Mouse (Mus musculus): ENCODE measurements around the gene Cacna2d2. TPM values are rescaled to one million over a fixed set of nuclear protein-coding genes. Genes with fewer than 3 reads are reported as not detected.
A peak's percentile ranks its signal among the peaks of the same experiment; 100 is the strongest.

Cacna2d2 gene
- polyA plus RNA-seq, 1 experiment from 2014 or later: 0.60 TPM

- H3K4me2 ChIP-seq (ENCODE audit: low read depth, low read length): no peak overlapping the region
- no peak overlapping the region for H3K27ac ChIP-seq (ENCODE audit: low read length)
- 82% methylated on average over 10 of the region's 10 CpGs for WGBS
- H3K4me1 ChIP-seq (replicated peaks; ENCODE audit: control insufficient read depth, insufficient read depth, low read length): peaks cover 43% of the 10 kb centered on the region
- no peaks in the 10 kb centered on the region for H3K9me3 ChIP-seq (ENCODE audit: control insufficient read depth, low read length)
- no peak overlapping the region for H3K9ac ChIP-seq (ENCODE audit: low read length)
- no peaks in the 10 kb centered on the region for H3K27me3 ChIP-seq (ENCODE audit: control insufficient read depth, insufficient read depth, low read depth, low read length)
- no peak for ATAC-seq (ENCODE audit: low read depth)
- no peak overlapping the region for H3K4me3 ChIP-seq (ENCODE audit: low read length)
- H3K36me3 ChIP-seq (ENCODE audit: control insufficient read depth, insufficient read depth, low read length): peaks cover 10% of the 10 kb centered on the region; the same call in 1 of the 2 replicates
These were observed 149.4 kb downstream of the Cacna2d2 start for GRCm38 (mm10) chr9:107548820-107549219.

DNA sequence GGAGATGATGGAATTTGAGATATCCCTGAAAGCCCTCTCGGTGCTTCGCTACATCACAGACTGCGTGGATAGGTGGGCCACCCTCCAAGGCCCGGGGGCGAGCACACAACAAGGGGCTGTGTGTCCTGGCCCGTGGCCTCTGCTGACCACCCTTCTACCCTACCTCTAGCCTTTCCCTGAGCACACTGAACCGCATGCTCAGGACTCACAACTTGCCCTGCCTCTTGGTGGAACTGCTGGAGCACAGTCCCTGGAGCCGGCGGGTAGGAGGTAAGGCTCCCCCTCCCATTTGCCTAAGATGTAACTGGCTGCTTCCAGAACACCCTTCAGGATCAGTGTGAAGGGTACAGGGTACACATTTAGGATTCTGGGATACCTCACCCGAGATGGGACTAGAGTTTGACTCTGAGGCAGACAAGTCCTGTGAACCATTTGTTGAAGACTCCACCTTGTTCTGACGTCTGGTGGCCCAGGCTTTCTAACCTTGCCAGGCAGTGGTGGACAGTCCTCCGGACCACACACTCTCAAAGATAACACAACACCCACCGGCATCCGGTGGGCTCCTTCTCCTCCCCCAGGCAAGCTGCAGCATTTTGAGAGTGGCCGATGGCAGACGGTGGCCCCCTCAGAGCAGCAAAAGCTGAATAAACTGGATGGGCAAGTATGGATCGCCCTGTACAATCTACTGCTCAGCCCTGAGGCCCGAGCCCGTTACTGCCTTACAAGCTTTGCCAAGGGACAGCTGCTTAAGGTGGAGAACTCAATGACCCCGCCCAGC, 150.1 kb downstream of the Cacna2d2 start:
- no peaks in the 10 kb centered on the region for H3K9me3 ChIP-seq (ENCODE audit: control insufficient read depth, low read length)
- H3K27ac ChIP-seq (ENCODE audit: low read length): no peak overlapping the region
- peaks cover 44% of the 10 kb centered on the region for H3K4me1 ChIP-seq (replicated peaks; ENCODE audit: control insufficient read depth, insufficient read depth, low read length)
- no peak for ATAC-seq (ENCODE audit: low read depth)
- no peak overlapping the region for H3K4me3 ChIP-seq (ENCODE audit: low read length)
- H3K36me3 ChIP-seq (ENCODE audit: control insufficient read depth, insufficient read depth, low read length): peaks cover 4% of the 10 kb centered on the region; the same call in 1 of the 2 replicates
- no peak overlapping the region for H3K4me2 ChIP-seq (ENCODE audit: low read depth, low read length)
- H3K27me3 ChIP-seq (ENCODE audit: control insufficient read depth, insufficient read depth, low read depth, low read length): no peaks in the 10 kb centered on the region
- WGBS: 73% methylated on average over 20 of the region's 20 CpGs
- H3K9ac ChIP-seq (ENCODE audit: low read length): no peak overlapping the region

GRCm38 (mm10) chr9:107550491-107551116, 151.2 kb downstream of the Cacna2d2 start:
- H3K4me3 ChIP-seq (ENCODE audit: low read length): peak overlapping the region; percentile 54
- peak overlapping the region; percentile 73 for H3K9ac ChIP-seq (ENCODE audit: low read length)
- H3K4me1 ChIP-seq (replicated peaks; ENCODE audit: control insufficient read depth, insufficient read depth, low read length): peaks cover 45% of the 10 kb centered on the region
- peak overlapping the region; percentile 91 for H3K4me2 ChIP-seq (ENCODE audit: low read depth, low read length)
- 29% methylated on average over 23 of the region's 23 CpGs for WGBS
- no peaks in the 10 kb centered on the region for H3K36me3 ChIP-seq (ENCODE audit: control insufficient read depth, insufficient read depth, low read length)
- no peaks in the 10 kb centered on the region for H3K9me3 ChIP-seq (ENCODE audit: control insufficient read depth, low read length)
- ATAC-seq (ENCODE audit: low read depth): no peak
- H3K27me3 ChIP-seq (ENCODE audit: control insufficient read depth, insufficient read depth, low read depth, low read length): no peaks in the 10 kb centered on the region
- H3K27ac ChIP-seq (ENCODE audit: low read length): peak overlapping the region; percentile 18; the same call in 1 of the 2 replicates

DNA sequence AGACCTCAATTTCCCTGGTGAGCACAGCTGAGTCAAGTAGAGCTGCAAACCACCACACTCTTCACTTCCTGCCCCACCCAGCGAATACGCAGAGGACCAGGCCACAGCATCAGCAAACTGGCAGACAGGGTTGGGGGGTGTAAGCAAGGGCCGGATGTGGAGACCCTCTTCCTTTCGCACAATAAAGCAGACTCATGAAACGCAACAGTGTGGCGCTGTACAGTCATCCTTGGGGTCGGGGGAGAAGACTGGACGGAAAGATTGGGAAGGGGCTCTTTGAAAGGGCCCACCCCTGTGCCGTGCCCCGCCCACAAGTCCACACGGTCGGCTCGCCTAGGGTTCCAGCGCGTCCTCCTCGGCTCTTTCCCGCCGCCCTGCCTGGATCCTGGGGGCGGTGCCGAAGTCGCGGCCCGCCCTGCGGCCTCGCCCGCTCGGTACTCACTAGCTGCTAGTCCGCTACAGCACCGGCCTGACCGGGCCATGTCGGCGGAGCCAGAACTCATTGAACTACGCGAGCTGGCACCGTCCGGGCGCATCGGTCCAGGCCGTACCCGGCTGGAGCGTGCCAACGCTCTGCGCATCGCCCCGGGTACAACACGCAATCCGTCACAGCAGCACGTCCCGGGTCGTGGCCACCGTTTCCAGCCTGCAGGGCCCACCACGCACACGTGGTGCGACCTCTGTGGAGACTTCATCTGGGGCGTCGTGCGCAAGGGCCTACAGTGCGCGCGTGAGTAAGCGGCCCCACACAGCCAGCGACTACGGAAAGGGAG, 151.9 kb downstream of the Cacna2d2 start, which contains the start of gene Rassf1:
Gene Rassf1 (plus strand): TSS at position 439 of the 773 bp plus-strand sequence.
- H3K9me3 ChIP-seq (ENCODE audit: control insufficient read depth, low read length): no peaks in the 10 kb centered on the region
- H3K9ac ChIP-seq (ENCODE audit: low read length): peak within 1 kb of the TSS; percentile 73
- H3K36me3 ChIP-seq (ENCODE audit: control insufficient read depth, insufficient read depth, low read length): no peaks in the 10 kb centered on the region
- H3K4me2 ChIP-seq (ENCODE audit: low read depth, low read length): peak within 1 kb of the TSS; percentile 91
- peaks cover 52% of the 10 kb centered on the region for H3K4me1 ChIP-seq (replicated peaks; ENCODE audit: control insufficient read depth, insufficient read depth, low read length)
- 1% methylated on average over 54 of the region's 63 CpGs for WGBS
- H3K27me3 ChIP-seq (ENCODE audit: control insufficient read depth, insufficient read depth, low read depth, low read length): no peaks in the 10 kb centered on the region
- H3K27ac ChIP-seq (ENCODE audit: low read length): peak within 1 kb of the TSS; percentile 77
- H3K4me3 ChIP-seq (ENCODE audit: low read length): peak within 1 kb of the TSS; percentile 54
- ATAC-seq (ENCODE audit: low read depth): peak; percentile 56

DNA sequence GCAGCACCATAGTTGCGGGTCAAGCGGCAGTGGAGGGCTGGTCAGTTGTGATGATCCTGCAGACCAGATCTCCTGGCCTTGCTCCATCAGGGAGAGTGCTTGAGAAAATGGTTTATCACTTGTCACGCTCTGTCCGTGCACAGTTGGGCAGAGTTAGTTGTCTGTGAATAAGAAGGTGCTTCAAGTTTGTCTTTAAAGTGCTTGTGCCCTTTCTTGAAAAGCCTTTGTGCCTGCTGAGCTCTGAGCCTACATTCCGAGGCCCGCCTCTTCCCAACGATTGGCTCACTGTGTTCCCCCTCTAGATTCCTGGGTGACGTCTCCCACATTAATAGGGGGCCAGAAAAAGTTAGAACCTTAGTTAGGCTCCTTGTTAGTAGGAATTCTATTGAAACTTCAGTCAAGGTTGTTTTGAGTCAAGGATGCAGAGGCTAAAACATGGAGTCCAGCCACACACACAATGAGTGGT, 152.5 kb downstream of the Cacna2d2 start:
- no peaks in the 10 kb centered on the region for H3K36me3 ChIP-seq (ENCODE audit: control insufficient read depth, insufficient read depth, low read length)
- no peaks in the 10 kb centered on the region for H3K9me3 ChIP-seq (ENCODE audit: control insufficient read depth, low read length)
- 7% methylated on average over 8 of the region's 8 CpGs for WGBS
- peak overlapping the region; percentile 54 for H3K4me3 ChIP-seq (ENCODE audit: low read length)
- peak overlapping the region; percentile 77 for H3K27ac ChIP-seq (ENCODE audit: low read length)
- no peak for ATAC-seq (ENCODE audit: low read depth)
- peaks cover 52% of the 10 kb centered on the region for H3K4me1 ChIP-seq (replicated peaks; ENCODE audit: control insufficient read depth, insufficient read depth, low read length)
- H3K4me2 ChIP-seq (ENCODE audit: low read depth, low read length): peak overlapping the region; percentile 91
- H3K9ac ChIP-seq (ENCODE audit: low read length): peak overlapping the region; percentile 73
- H3K27me3 ChIP-seq (ENCODE audit: control insufficient read depth, insufficient read depth, low read depth, low read length): no peaks in the 10 kb centered on the region

GRCm38 (mm10) chr9:107552690-107553393, 153.4 kb downstream of the Cacna2d2 start:
- peaks cover 46% of the 10 kb centered on the region for H3K4me1 ChIP-seq (replicated peaks; ENCODE audit: control insufficient read depth, insufficient read depth, low read length)

GRCm38 (mm10) chr9:107553541-107554318, 154.3 kb downstream of the Cacna2d2 start:
- Histone ChIP-seq H3K27me3 (ENCODE audit: control insufficient read depth, insufficient read depth, low read depth, low read length) (no peaks in the 10 kb centered on the region), H3K27ac (ENCODE audit: low read length) (peak overlapping the region; percentile 92), H3K9me3 (ENCODE audit: control insufficient read depth, low read length) (no peaks in the 10 kb centered on the region), H3K4me3 (ENCODE audit: low read length) (peak overlapping the region; percentile 83), H3K4me1 (replicated peaks; ENCODE audit: control insufficient read depth, insufficient read depth, low read length) (peaks cover 46% of the 10 kb centered on the region), H3K4me2 (ENCODE audit: low read depth, low read length) (peak overlapping the region; percentile 91), H3K9ac (ENCODE audit: low read length) (peak overlapping the region; percentile 78), H3K36me3 (ENCODE audit: control insufficient read depth, insufficient read depth, low read length) (peaks cover 12% of the 10 kb centered on the region)
- WGBS: 5% methylated on average over 37 of the region's 37 CpGs
- ATAC-seq (ENCODE audit: low read depth): peak; percentile 32

More at GRCm38 (mm10) chr9:107552690-107553393, 153.4 kb downstream of the Cacna2d2 start:
- no peak for ATAC-seq (ENCODE audit: low read depth)
- Histone ChIP-seq H3K27ac (ENCODE audit: low read length) (peak overlapping the region; percentile 92), H3K4me2 (ENCODE audit: low read depth, low read length) (peak overlapping the region; percentile 91), H3K9me3 (ENCODE audit: control insufficient read depth, low read length) (no peaks in the 10 kb centered on the region), H3K36me3 (ENCODE audit: control insufficient read depth, insufficient read depth, low read length) (peaks cover 5% of the 10 kb centered on the region), H3K4me3 (ENCODE audit: low read length) (peak overlapping the region; percentile 83), H3K27me3 (ENCODE audit: control insufficient read depth, insufficient read depth, low read depth, low read length) (no peaks in the 10 kb centered on the region), H3K9ac (ENCODE audit: low read length) (peak overlapping the region; percentile 14; the same call in 1 of the 2 replicates)
- 73% methylated on average over 5 of the region's 5 CpGs for WGBS

DNA sequence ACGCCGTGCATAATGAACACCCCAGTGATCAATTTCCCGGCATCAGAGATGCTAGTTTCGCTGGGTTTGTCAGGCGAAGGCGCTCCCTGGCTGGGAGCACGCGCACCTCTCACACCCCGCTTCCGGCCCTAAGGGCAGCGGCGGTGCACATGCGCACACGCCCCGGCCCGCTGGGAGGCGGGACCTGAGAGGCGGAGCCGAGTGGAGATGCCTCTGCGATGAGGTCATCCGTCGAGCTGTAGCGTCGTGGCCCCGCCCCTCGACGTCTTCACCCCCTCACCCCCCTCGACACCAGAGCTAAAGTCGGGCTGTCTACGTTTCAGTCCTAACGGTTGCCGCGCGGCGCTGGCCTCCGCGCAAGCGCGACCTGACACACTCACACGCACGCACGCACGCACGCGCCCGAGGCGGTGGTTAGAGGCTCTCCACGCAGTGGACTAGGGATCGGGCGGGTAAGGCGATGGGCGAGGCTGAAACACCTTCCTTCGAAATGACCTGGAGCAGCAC, 155.0 kb downstream of the Cacna2d2 start:
- Histone ChIP-seq H3K4me1 (replicated peaks; ENCODE audit: control insufficient read depth, insufficient read depth, low read length) (peaks cover 46% of the 10 kb centered on the region), H3K4me2 (ENCODE audit: low read depth, low read length) (peak overlapping the region; percentile 91), H3K4me3 (ENCODE audit: low read length) (peak overlapping the region; percentile 83), H3K27me3 (ENCODE audit: control insufficient read depth, insufficient read depth, low read depth, low read length) (no peaks in the 10 kb centered on the region), H3K9ac (ENCODE audit: low read length) (peak overlapping the region; percentile 91), H3K36me3 (ENCODE audit: control insufficient read depth, insufficient read depth, low read length) (peaks cover 19% of the 10 kb centered on the region), H3K27ac (ENCODE audit: low read length) (peak overlapping the region; percentile 99), H3K9me3 (ENCODE audit: control insufficient read depth, low read length) (no peaks in the 10 kb centered on the region)
- ATAC-seq (ENCODE audit: low read depth): peak; percentile 90
- WGBS: under 1% methylated on average over 53 of the region's 53 CpGs
